Mouse (Mus musculus) heart, adult 8-10 months (tissue): Measurements from ENCODE around the gene Dock1. TPM values are rescaled to one million over a fixed set of nuclear protein-coding genes. Genes with fewer than 3 reads are reported as not detected.

Experiments
- DNase-seq: peaks from one replicate; pipeline ENCODE4 v3.0.0; 2022; ENCODE audit warnings: low spot score
- total RNA-seq, 4 experiments: library from RNA; stranded (reverse); gene quantifications; 2 replicates each; pipeline ENCODE4 v1.2.4; 2022

Gene Dock1
- total RNA-seq, 4 experiments from 2014 or later = 26.9 to 29.2 (median 27.7) TPM

DNA sequence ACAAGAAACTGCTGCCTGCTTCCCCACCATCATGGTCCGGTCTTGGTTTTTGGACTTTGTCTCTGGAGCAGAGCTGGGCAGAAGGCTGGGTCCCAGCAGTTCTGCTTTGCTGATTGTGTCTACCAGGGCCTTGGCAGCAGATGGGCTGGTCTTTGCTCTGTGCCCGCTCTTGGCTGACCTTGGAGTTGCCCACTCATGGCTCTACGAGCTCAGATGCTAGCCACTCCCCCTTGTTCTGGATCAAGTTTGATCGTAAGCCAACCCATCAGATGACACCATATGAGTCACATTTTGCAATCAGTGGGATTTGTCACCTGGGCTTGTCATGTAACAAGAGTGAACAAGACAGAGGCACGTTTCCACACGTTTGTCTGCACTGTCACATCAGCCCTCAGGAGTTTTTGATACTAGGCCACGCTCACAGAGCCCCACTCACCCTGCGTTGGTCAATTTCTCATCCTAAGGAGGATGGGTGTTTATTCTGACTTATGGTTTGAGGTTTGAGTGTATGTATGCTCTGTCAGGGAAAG lies 382.8 kb downstream of the Dock1 start:
- DNase-seq = no peak

DNA sequence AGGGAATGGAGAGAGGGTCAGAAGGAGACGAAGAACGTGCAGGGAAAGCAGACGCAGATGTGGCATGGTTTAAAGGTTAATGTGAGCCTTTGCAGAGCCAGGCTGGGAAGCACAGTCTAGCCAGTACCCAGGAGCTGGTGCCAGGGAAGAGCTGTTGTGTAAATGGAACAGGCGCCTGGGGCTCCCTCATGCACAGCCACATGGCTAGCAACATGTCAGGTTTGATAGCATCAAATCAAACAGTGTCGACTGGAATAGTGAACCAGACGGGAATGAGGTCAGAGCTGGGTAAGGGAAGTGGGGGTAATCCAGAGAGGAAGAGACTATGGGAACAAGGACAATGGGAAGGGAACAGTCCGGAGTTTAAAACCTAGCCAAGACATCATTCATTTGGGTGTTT lies 384.2 kb downstream of the Dock1 start:
- DNase-seq = no peak

DNA sequence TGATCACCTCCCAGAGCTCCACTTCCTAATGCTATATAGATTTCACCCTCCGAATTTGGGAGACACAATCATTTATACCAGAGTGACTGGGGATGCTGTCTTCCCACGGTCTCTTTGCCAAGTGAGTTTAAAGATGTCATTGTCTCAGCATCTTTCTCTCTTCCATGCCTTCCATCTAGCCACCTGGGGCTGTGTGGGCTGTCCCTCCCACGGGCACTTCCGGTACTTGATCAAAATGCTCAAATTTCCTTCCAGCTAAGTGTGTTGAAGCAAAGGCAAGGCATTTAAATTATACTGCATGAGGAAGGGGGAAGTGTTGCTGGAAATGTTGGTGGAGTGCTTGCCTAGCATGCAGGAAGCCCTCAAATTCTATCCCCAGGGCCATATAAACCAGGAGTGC lies 388.6 kb downstream of the Dock1 start:
- no peak for DNase-seq

DNA sequence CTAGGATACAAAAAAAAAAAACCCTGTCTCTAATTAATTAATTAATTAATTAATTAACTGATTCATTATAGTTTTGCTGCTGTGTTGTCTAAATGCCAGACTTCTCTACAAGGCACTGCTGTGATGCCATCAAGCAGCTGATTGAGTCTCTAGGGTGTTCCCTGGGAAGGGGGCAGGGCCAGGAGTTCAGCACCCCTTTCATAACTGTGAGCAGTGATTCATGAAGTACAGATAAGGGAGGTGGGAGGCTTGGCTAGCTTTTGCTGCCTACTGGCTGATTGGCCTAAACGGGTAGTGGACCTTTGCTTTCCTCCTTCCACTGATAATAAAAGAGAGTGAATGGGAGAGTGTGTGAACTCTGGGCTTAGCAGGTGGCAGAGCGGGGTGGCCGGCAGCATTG lies 389.1 kb downstream of the Dock1 start:
- DNase-seq = no peak

DNA sequence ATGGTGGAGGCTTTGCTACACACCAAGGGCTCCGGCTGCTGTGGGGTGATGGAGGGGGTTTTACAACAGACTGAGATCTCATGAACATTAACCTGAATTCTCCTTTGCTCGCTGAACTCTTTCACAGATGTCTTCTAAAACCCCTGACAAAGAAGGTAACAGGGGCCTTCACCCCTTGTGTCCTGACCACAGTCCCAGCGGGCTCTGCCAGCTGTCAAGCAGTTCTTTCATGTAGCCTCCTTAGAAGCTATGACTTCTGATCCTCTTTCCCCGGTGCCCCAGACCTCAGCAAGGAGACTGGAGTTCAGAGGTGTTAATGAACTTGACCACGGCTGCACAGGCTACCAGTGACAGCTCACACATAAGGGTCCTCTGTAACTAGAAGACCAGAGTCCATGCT lies 393.4 kb downstream of the Dock1 start:
- no peak for DNase-seq

DNA sequence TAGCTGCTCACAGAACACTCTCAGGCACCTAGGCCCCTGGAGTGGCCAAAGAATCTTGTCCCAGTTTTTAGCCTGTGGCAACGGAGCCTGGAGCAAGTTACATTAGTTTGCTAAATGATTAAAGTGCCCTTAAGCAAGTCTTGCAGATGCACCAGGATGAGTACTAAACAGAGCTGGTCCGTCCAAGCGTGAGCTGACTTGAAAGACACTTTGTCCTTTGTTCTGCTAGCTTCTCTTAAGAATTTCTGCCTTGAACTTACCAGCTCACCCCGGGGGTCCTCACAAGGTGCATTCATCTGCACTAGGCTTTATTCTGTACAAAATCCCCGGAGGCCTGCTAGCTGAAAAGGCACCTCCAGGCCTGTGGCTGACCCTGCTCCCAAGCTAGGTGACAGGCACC lies 394.8 kb downstream of the Dock1 start:
- DNase-seq = no peak

DNA sequence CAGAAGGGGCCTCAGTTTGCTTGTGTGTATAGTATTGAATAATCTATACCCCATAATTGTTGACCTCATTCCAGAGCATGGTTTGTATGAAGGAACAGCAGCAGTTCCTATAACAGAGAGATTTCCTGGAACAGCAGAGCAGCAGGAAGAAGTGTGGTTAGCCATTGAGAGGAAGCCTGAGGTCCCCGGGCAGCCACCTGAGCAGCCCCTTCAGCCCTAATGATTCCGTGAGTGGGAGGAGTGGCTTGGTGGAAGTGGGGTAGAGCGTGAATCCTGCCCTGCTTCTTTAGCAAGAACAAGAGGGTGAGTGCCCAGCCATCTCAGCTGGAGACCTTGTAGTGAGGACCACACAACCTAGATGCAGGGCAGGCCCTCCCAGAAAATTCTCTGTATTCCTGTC lies 398.4 kb downstream of the Dock1 start:
- DNase-seq = no peak

DNA sequence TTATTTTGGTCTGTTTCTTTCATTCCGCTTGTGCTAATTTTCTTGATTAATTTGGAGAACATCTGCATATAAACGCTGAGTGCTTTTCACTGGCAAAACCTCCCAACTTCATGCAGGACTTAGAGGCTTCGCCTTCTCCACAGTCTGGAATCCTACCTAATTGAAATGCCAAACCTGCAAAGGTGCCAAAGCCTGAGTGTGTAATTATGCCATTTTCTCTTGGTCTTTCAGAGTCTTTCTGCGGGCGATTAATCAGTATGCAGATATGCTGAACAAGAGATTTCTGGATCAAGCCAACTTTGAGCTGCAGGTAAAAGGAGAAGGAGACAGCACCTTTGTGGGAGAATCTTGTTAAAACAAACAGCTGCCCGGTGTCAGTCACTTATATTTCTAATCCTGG lies 406.4 kb downstream of the Dock1 start:
- no peak for DNase-seq

DNA sequence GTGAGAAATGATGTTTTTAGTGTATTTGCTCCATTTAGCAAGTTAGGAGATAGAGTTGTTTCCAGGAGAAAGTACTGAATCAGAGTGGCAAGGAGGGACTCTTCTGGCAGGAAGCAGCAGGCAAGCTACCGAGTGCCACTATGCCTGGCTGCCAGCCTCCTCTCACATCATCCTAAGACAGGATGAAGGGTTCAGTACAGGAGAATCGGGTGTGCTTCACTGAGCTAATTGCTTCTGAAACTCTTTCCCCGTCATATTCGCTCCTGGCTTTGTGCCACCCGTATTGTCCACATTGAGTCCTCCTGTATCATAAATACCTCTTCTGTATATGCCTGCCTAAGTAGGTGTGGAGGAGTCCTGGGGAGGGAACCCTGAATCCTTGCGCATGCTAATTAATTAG lies 406.9 kb downstream of the Dock1 start:
- DNase-seq = no peak

DNA sequence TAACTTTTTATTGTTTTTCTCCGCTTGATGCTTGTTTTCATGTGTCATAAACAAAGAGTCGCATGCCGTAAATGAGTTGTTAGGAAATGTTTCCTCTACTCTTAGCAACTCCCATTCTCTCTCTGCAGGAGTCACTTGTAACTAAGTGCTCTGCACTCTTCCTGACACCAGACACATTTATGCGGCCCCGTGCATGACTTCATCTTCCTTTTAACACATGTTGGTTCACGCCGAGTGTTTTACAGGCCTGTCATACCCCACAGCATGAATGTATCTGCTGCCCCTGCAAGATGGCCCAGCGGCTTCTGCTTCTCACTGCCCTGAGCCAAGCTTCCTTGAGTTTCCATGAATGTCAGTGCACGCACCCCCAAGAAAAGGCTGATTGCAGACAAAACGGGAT lies 407.4 kb downstream of the Dock1 start:
- no peak for DNase-seq

DNA sequence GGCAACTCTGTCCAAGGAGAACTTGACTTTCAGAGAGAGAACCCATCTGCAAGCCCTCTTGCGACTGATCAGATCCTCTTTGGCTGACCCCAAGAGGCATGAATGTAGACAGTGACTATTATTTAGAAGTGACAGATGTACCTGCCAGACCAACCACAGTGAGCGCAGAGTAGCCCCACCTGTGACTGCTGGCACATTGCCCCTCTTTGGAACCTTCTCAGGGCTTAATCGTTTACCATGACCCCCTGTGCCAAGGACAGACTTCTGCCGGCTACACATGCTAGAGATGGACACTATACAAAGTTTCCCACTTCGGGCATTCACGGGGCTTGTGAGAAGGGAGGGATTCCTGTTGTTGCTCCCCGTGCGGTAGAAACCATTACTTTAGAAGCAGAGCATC lies 413.0 kb downstream of the Dock1 start:
- DNase-seq = no peak

DNA sequence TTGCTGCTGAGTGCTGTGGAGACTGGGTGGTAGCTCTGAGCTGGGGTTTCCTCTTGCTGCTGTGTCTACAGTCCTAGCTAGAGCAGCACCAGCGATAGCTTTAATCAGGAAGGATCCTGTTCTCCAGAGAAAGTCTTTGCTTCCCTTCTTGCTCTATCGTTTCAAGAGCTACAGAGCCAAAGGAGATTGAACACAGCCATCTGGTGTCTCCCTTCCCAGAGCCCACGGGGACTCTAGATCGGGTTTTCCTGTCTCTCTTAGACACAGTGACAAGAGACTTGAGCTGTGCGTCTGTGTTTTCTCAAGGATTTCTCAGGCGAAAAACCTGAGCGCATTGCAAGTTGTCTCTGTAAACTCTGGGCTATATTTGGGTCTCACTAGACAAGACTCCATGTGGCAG lies 413.6 kb downstream of the Dock1 start:
- DNase-seq = no peak

DNA sequence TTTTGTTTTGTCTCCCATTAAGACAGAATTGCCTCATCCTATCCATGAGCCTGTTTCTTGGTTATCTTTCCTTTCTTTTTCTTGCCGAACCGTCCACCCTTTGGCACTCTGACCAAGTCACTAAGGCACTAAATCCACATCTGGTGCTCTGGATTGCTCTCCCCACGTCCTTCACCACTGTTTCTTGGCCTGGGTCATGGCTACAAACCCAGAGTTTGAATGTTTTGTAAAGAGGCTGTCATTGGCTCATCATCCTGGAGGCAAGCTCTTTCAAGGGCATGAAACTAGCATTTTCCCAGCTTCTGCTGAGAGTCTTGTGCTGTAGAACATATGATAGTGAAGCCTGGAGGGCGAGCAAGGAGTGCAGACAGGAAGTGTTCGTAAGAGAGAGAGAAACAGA lies 416.1 kb downstream of the Dock1 start:
- no peak for DNase-seq

DNA sequence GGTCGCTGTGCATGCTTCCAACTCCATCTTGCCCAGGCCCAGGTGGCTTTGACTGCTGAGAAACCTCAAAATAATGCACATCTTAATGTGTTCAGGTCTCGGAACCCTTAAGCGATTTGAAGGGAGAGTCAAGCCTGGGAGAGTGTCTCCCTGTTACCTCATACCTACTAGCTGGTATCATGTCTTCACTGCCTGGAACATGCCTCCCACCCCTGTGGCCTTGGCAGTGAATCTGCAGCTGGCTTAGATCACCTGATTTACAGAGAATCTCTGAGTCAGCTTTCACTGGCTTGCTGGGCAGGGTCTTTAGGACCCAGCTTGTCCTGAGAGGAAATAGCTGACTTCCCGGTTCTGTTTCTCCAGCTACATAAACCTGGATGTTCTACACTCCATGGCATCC lies 419.2 kb downstream of the Dock1 start:
- no peak for DNase-seq

DNA sequence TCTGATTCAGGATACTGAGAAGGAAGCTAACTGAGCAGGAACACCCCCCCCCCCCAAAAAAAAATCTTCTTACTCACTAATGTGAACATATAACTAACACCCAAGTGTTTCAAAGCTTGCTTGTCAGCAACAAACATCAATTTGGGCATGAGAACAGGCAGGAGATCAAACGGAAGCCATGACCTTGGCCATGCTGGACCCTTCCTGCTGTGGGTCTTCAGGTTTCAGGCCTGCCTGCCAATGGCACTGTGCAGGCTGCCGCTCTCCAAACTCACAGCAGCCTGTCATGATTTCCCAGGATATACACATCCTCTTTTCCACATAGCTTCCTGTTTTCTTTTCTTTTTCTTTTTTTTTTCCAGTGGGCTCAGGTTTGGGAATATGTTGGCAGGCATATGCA lies 423.4 kb downstream of the Dock1 start:
- DNase-seq = no peak

DNA sequence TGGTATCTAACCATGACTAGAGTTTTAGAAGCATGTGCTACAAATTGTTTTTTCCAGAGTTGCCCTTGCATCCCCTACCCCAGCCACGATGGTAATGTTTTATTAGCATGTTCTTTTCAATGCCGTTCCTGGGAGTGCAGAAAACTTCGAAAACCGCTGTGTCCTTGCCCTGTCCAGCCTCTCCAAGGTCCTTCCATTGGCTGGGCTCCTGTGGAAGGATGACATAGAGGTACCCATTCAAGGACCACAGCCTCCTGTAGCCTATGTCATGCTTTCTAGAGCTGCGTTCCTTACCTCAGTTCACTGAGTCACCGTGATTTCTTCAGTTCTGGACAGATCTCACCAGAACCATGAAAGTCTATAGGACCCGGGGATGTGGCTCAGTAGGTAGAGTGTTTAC lies 431.5 kb downstream of the Dock1 start:
- no peak for DNase-seq

DNA sequence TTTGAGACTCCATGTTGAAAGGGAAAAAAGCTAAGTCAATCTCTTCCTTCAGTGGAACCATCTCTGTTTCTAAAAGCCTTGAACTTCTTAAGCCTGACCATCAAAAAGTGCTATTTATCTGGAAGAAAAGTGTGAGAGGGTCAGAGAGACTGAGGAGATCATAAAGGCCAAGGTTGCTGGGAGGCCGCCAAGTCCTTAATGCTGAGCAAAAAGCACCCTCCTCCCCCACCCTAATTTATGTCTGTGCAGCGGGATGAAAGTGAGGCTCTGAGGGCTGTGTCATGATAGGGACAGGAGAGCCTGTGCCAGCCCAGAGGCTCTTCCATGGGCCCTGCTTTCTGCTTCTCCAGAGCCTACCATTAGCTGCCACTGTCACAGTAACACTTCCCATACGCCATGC lies 436.1 kb downstream of the Dock1 start:
- no peak for DNase-seq

DNA sequence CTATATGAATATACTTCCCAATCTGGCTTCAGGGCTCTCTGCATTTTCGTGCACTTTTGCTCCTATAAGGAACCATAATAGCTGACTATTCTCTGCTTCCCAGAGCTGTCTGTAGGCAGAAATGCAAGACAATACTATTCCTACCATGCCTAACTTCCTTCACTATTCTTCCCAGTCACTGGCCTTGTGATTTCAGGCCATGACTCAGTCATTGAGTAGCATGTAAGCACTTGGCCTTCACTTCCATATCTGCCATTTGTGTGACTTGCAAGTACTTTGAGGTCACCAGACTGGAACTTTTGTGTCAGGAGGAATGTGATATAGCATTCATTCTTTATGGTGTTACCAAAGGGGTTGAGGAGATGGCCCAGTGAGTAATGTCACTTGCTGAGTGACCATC lies 439.9 kb downstream of the Dock1 start:
- no peak for DNase-seq

DNA sequence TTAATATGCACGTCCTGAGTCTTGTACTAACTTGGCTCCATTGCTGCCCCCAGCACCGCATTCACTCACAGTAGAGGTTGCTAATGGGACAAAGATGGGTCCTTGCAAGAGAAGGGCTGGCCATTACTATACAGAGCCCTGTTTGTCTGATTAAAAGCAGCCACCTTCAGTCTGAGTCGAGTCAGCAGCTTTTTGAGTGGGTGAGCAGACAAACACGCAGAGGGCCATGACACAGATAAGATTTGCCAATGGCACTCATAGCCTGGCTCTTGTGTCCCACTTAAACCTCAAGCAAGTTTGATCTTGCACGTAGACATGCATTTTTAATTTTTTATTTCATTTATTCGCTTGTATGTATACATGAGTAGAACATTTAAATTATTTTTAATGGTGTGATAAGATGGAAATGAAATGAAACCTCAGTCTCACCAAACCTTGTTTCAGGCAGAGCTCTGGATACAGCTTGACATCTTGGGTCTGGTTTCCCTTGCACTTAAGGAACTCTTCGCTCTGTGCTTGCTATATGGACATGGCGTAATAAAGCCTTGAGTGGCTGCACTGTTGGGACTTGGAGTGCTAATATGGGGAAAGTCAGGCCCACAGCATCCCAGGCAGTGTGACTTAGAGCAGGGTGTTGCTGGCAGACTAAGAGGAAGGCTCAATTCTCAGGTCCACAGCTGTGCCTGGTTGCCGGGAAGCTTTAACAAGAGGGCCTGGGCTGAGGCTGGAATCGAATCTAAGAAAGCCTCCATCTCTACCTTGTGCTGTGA lies 455.0 kb downstream of the Dock1 start:
- no peak for DNase-seq

DNA sequence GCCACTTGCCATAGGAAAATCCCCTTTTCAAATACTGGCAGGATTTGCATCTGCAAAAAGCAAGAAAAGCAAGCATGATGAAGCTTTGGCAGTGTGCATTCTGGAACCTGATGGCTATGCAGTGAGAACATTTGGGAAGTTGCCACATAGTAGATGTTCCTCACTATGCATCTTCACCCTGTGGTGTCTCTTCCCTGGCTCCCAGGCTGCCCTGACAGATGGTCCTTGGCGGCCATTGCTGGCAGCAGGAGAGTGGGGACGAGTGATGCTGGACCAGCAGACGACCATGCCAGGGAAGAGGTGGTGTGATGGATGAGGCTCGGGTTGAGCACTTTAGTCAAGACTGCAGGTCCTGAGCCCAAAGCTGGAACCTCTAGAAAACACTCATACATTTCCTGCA lies 462.0 kb downstream of the Dock1 start:
- DNase-seq = no peak

DNA sequence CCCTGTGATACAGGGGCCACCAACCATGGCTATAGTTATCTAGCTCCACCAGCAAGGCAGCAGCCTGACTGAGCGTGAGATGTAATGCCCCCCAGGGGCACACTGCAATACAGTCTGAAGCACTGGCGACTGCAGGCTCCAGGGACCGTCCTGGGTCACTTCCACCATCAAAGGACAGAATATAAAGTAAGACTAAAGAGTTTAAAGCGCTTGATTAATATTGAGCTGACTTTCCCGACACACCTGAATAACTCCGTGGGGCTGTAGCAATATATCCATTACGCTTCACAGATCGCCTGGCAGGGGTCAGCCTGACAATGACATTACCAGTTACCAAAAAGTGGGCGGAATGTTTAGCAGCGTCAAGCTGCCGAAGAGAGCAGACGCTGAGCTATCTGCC lies 464.2 kb downstream of the Dock1 start:
- no peak for DNase-seq

DNA sequence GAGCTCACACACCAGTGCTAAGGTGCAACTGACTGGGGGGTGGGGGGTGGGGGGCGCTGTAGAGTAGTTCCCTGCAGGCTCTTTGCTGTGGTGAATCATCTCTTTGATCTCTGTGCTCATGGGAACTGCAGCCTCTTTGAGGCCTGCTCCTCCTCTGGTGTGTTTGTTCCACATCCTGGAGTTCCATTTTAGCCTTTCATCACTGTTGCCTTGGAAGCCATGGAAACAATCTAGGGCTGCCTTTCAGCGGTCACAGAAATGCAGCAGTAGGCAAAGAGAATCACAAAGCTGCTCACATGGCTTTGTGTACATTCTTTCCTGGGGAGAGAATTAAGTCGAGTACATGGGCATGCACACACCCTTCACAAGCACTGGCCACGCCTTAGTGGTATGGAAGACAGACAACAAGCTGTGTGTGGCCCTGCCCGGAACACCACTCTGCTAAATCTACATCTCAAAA lies 468.7 kb downstream of the Dock1 start:
- no peak for DNase-seq

DNA sequence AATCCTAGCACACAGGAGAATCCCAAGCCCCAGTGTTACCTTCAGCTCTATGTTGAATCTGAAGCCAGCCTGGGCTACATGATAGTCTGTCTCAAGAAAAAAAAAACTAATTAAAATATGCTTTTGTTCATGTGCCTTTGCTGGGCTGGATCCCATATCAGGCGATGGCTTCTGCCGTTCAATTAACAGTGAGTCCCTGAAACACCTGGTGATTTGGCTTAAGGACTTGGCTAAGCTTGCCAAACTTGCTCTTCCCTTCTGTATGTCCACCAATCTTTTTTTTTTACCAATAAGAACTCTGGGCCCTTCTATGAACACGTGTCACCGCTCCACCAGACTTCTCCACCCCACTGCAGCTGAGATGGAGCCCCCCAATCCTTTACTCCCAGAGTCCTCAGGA lies 474.3 kb downstream of the Dock1 start:
- DNase-seq = no peak

DNA sequence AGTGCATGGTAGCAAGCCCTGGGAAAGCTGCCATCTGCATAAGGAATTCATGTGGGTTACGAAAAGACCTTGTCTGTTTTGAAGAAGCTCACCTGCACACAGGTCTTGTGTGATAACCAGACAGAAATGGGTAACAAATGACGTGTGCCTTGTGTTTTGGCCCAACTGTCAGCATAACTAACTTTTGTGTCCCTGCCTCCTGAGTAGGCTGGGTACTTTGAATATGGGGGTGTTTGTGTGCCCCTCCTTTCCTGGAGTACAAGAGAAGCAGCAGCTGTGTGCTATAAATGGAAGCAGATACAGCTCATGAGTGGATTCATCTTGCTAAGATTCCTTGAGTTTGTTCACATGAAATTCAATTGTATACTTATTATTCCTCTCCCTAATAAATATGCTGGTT lies 480.5 kb downstream of the Dock1 start:
- DNase-seq = no peak
